Mouse (Mus musculus): ENCODE results near the gene Ltb4r1. TPM values are rescaled to one million over a fixed set of nuclear protein-coding genes. Genes with fewer than 3 reads are reported as not detected.

Gene Ltb4r1
- total and polyA plus RNA-seq, 3 experiments: 0.35 to 1.5 TPM; not detected in 1

DNA sequence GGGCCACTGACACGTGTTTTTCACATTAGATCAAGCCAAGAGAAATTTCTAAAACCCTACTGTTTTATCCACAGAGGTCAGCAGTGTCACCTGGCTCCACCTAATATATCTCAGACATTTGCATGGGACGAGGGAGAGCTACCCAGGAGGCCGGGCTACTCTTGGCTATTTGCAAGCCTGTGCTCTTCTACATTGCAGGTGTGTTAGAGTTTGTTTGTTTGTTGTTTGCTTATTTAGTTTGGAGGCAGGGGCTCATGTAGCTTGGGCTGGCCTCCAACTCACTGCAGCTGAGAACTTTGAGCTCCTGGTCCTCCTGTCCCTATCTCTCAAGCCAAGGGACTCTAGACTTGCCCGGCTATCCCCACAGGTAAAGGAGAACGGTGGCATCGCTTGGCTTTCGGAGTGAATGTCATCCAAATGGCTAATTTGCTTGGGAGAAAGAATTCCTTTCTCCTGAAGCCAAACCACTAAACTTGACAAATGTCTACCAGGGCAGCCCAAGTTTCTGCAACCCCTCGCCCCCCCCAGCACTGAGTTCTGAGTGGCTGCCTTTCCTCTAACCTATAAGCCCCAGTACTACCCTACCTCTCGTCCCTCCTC, 16.7 kb downstream of the Ltb4r1 start:
- Histone ChIP-seq H3K79me2 (ENCODE audit: control insufficient read depth, insufficient read depth, low read length, poor library complexity) (no peaks in the 10 kb centered on the region), H3K27ac (ENCODE audit: control insufficient read depth, low read depth, low read length) (no peak overlapping the region), H3K9me3 (replicated peaks; ENCODE audit: insufficient read depth, low read length) (no peaks in the 10 kb centered on the region), H3K27me3 (ENCODE audit: control insufficient read depth in 1 of 2, insufficient read depth in 2 of 2, low read length in 2 of 2) (no peaks in the 10 kb centered on the region), H3K36me3 (ENCODE audit: control insufficient read depth in 1 of 2, insufficient read depth in 2 of 2, low read length in 2 of 2) (peaks cover 0 to 1% of the 10 kb centered on the region in 2 experiments; a peak in 2 of 4 replicates), H3K9ac (ENCODE audit: control insufficient read depth, low read depth, low read length, poor library complexity, severe bottlenecking) (no peak overlapping the region), H3K4me1 (ENCODE audit: control insufficient read depth in 1 of 2, insufficient read depth in 2 of 2, low read length in 2 of 2) (peaks cover 2 to 6% of the 10 kb centered on the region in 2 experiments; a peak in 3 of 4 replicates), H3K4me3 (ENCODE audit: control insufficient read depth in 1 of 2, insufficient read depth in 1 of 2, low read depth in 2 of 2, low read length in 2 of 2) (no peak overlapping the region)
- TF ChIP-seq MXI1 (IDR thresholded peaks at IDR 0.05; ENCODE audit: low read depth, low read length) (no peak), POLR2A (IDR thresholded peaks at IDR 0.05; ENCODE audit: control insufficient read depth in 1 of 2, insufficient read depth in 1 of 2, low read depth in 1 of 2, low read length in 2 of 2, poor library complexity in 1 of 2) (no peak), MAFK (IDR thresholded peaks at IDR 0.05; ENCODE audit: borderline replicate concordance, low read depth, low read length) (no peak), MYC (IDR thresholded peaks at IDR 0.05; ENCODE audit: low read depth, low read length) (no peak), SIN3A (IDR thresholded peaks at IDR 0.05; ENCODE audit: low read length) (no peak), RAD21 (IDR thresholded peaks at IDR 0.05; ENCODE audit: low read depth, low read length) (no peak), TCF12 (IDR thresholded peaks at IDR 0.05; ENCODE audit: low read depth, low read length) (no peak), MAZ (IDR thresholded peaks at IDR 0.05; ENCODE audit: low read depth, low read length) (no peak), TAL1 (IDR thresholded peaks at IDR 0.05; ENCODE audit: low read length) (no peak), EP300 (IDR thresholded peaks at IDR 0.05; ENCODE audit: low read depth in 1 of 2, low read length in 2 of 2) (no peak), MYB (IDR thresholded peaks at IDR 0.05; ENCODE audit: low read depth, low read length) (no peak), CHD2 (IDR thresholded peaks at IDR 0.05; ENCODE audit: low read length) (no peak)
- no peak for DNase-seq (ENCODE audit: low read depth, low spot score)

DNA sequence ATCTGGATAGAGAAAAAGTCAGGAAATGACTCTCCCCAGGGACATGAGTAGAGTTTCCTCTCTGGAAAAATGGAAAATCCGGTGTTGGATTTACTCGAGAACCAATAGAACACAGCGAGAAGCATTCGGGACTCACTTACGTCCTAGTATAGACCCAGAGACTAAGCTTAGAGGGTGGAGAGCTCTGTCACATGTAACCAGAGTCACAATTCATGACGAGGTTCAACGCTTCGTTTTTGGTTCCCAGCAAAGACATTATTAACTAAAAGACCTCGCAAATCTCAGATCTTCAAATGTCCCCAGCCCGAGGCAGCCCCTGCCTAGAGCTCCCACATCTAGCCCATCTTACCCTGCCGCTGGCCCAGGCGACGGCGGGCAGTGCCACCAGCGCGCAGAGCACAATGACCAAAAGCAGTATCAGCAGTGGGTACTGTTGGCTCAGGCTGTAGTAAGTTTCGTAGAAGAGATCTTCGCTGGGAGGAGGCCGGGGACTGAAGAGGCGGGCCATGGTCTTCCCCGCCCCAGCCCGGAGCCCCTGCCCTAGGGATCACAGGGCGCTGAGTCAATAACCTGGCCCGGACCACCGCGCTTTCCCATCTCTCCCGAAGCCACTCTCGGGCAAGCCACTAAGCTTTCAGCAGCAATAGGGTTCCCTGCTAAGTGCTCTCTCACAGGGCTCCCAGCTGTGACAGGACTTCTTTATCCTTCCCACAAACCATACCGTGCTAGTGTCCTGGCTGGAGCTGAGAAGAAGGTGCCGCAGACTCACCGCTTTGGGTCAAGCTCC, 17.6 kb downstream of the Ltb4r1 start:
- H3K27me3 ChIP-seq (ENCODE audit: control insufficient read depth in 1 of 2, insufficient read depth in 2 of 2, low read length in 2 of 2): no peaks in the 10 kb centered on the region

More for the DNA sequence above, 17.6 kb downstream of the Ltb4r1 start:
- Histone ChIP-seq H3K4me3 (ENCODE audit: control insufficient read depth in 1 of 2, insufficient read depth in 1 of 2, low read depth in 2 of 2, low read length in 2 of 2) (no peak overlapping the region), H3K4me1 (ENCODE audit: control insufficient read depth in 1 of 2, insufficient read depth in 2 of 2, low read length in 2 of 2) (peaks cover 0 to 13% of the 10 kb centered on the region in 2 experiments; a peak in 2 of 4 replicates), H3K9me3 (replicated peaks; ENCODE audit: insufficient read depth, low read length) (no peaks in the 10 kb centered on the region), H3K27ac (ENCODE audit: control insufficient read depth, low read depth, low read length) (no peak overlapping the region), H3K9ac (ENCODE audit: control insufficient read depth, low read depth, low read length, poor library complexity, severe bottlenecking) (no peak overlapping the region), H3K36me3 (ENCODE audit: control insufficient read depth in 1 of 2, insufficient read depth in 2 of 2, low read length in 2 of 2) (peaks cover 0 to 4% of the 10 kb centered on the region in 2 experiments; a peak in 1 of 4 replicates), H3K79me2 (ENCODE audit: control insufficient read depth, insufficient read depth, low read length, poor library complexity) (no peaks in the 10 kb centered on the region; the same call in 1 of the 2 replicates)
- no peak for DNase-seq (ENCODE audit: low read depth, low spot score)
- TF ChIP-seq MAX (IDR thresholded peaks at IDR 0.05; ENCODE audit: low read length) (no peak), CHD1 (IDR thresholded peaks at IDR 0.05; ENCODE audit: low read depth, low read length) (no peak), POLR2AphosphoS5 (IDR thresholded peaks at IDR 0.05; ENCODE audit: borderline replicate concordance, low read depth, low read length) (no peak), TCF12 (IDR thresholded peaks at IDR 0.05; ENCODE audit: low read depth, low read length) (no peak), CTCF (IDR thresholded peaks at IDR 0.05 in 2 of 3, conservative IDR thresholded peaks at IDR 0.05 in 1 of 3; ENCODE audit: control insufficient read depth in 1 of 3, insufficient read depth in 1 of 3, low read depth in 2 of 3, low read length in 3 of 3, poor library complexity in 1 of 3, severe bottlenecking in 1 of 3) (no peak), CHD2 (IDR thresholded peaks at IDR 0.05; ENCODE audit: low read length) (no peak), SIN3A (IDR thresholded peaks at IDR 0.05; ENCODE audit: low read length) (no peak), NRF1 (IDR thresholded peaks at IDR 0.05; ENCODE audit: insufficient read depth, low read depth, low read length, poor library complexity, severe bottlenecking) (no peak), MXI1 (IDR thresholded peaks at IDR 0.05; ENCODE audit: low read depth, low read length) (no peak), BHLHE40 (IDR thresholded peaks at IDR 0.05; ENCODE audit: borderline replicate concordance, low read depth, low read length) (no peak), MYC (IDR thresholded peaks at IDR 0.05; ENCODE audit: low read depth, low read length) (no peak), ZKSCAN1 (IDR thresholded peaks at IDR 0.05; ENCODE audit: low read depth, low read length) (no peak), RCOR1 (IDR thresholded peaks at IDR 0.05; ENCODE audit: low read depth, low read length) (no peak), POLR2AphosphoS2 (IDR thresholded peaks at IDR 0.05; ENCODE audit: low read length) (no peak), TAL1 (IDR thresholded peaks at IDR 0.05; ENCODE audit: low read length) (no peak)

Data from MEL (cell line).